Mouse (Mus musculus): ENCODE results near the gene Ccdc69. TPM values are rescaled to one million over a fixed set of nuclear protein-coding genes. Genes with fewer than 3 reads are reported as not detected.

Gene Ccdc69
- 4.0 TPM for polyA plus RNA-seq (2014; fragmentation: Illumina TruSeq; extraction: RNeasy Lipid Tissue Mini Kit (QIAGEN cat#74804); ENCODE audit: low read depth, low replicate concordance)

GRCm38 (mm10) chr11:55077331-55078231, at the start of gene Ccdc69:
Gene Ccdc69, minus strand, starts transcription at chr11:55078131.

GRCm38 (mm10) chr11:55097463-55098188, 19.7 kb upstream of the Ccdc69 start, which contains the start of gene Gm2a:
Gene Gm2a, plus strand, starts transcription at chr11:55098115.

GRCm38 (mm10) chr11:55033040-55033660, 44.8 kb downstream of the Ccdc69 start, which contains the start of gene Anxa6:
Gene Anxa6, minus strand, starts transcription at chr11:55033445.

Other genes with a start within 250 kb of the Ccdc69 start
- gene Lyrm7, start 217.2 kb downstream of the Ccdc69 start, polyA plus RNA-seq (2014; fragmentation: Illumina TruSeq; extraction: RNeasy Lipid Tissue Mini Kit (QIAGEN cat#74804); ENCODE audit: low read depth, low replicate concordance): 14.8 TPM
- 214 TPM for gene Hint1, start 211.7 kb downstream of the Ccdc69 start, polyA plus RNA-seq (2014; fragmentation: Illumina TruSeq; extraction: RNeasy Lipid Tissue Mini Kit (QIAGEN cat#74804); ENCODE audit: low read depth, low replicate concordance)
- 106 TPM for gene Gpx3, start 175.7 kb downstream of the Ccdc69 start, polyA plus RNA-seq (2014; fragmentation: Illumina TruSeq; extraction: RNeasy Lipid Tissue Mini Kit (QIAGEN cat#74804); ENCODE audit: low read depth, low replicate concordance)
- 3.7 TPM for gene Tnip1, start 115.2 kb downstream of the Ccdc69 start, polyA plus RNA-seq (2014; fragmentation: Illumina TruSeq; extraction: RNeasy Lipid Tissue Mini Kit (QIAGEN cat#74804); ENCODE audit: low read depth, low replicate concordance)
- gene Anxa6, start 44.7 kb downstream of the Ccdc69 start, polyA plus RNA-seq (2014; fragmentation: Illumina TruSeq; extraction: RNeasy Lipid Tissue Mini Kit (QIAGEN cat#74804); ENCODE audit: low read depth, low replicate concordance): 14.3 TPM
- 166 TPM for gene Gm2a, start 20.0 kb upstream of the Ccdc69 start, polyA plus RNA-seq (2014; fragmentation: Illumina TruSeq; extraction: RNeasy Lipid Tissue Mini Kit (QIAGEN cat#74804); ENCODE audit: low read depth, low replicate concordance)
- gene Slc36a3, start 73.6 kb upstream of the Ccdc69 start, polyA plus RNA-seq (2014; fragmentation: Illumina TruSeq; extraction: RNeasy Lipid Tissue Mini Kit (QIAGEN cat#74804); ENCODE audit: low read depth, low replicate concordance): not detected
- gene Slc36a2, start 106.9 kb upstream of the Ccdc69 start, polyA plus RNA-seq (2014; fragmentation: Illumina TruSeq; extraction: RNeasy Lipid Tissue Mini Kit (QIAGEN cat#74804); ENCODE audit: low read depth, low replicate concordance): 30.4 TPM
- 3.6 TPM for gene Slc36a1, start 126.2 kb upstream of the Ccdc69 start, polyA plus RNA-seq (2014; fragmentation: Illumina TruSeq; extraction: RNeasy Lipid Tissue Mini Kit (QIAGEN cat#74804); ENCODE audit: low read depth, low replicate concordance)